Mouse (Mus musculus) neural tube, embryonic 11.5 days (tissue): Measurements from ENCODE around the gene Katnal1. TPM values are rescaled to one million over a fixed set of nuclear protein-coding genes. Genes with fewer than 3 reads are reported as not detected.

Experiments
- ATAC-seq: fragments of 200-750 bp; cut with Nextera tagmentation; 2 replicates; pipeline ENCODE4 v1.8.0; 2017; ENCODE audit warnings: moderate number of reproducible peaks, mild to moderate bottlenecking, moderate TSS enrichment, moderate library complexity; ENCODE audit not compliant: insufficient read depth, low FRiP score, low TSS enrichment
- DNase-seq: peaks from one replicate; pipeline ENCODE4 v3.0.0-alpha.2; 2015; ENCODE audit warnings: low spot score
- H3K27ac ChIP-seq: fragments of 300-500 bp; sonication (generic); 2 replicates; pipeline ENCODE4 v1.5.1; 2014; ENCODE audit warnings: low read depth, mild to moderate bottlenecking, low read length
- H3K27me3 ChIP-seq: fragments of 300-500 bp; sonication (generic); 2 replicates; pipeline ENCODE4 v1.6.1; 2014; ENCODE audit warnings: mild to moderate bottlenecking, low read length, mixed read lengths; ENCODE audit not compliant: control insufficient read depth, insufficient read depth
- H3K36me3 ChIP-seq: fragments of 300-500 bp; sonication (generic); 2 replicates; pipeline ENCODE4 v1.6.1; 2014; ENCODE audit warnings: mild to moderate bottlenecking, low read length, moderate library complexity, mixed read lengths; ENCODE audit not compliant: control insufficient read depth, insufficient read depth
- H3K4me1 ChIP-seq: fragments of 300-500 bp; sonication (generic); 2 replicates; pipeline ENCODE4 v1.6.1; 2014; ENCODE audit warnings: low read length, mixed read lengths; ENCODE audit not compliant: control insufficient read depth, insufficient read depth
- H3K4me2 ChIP-seq: fragments of 300-500 bp; sonication (generic); 2 replicates; pipeline ENCODE4 v1.6.1; 2014; ENCODE audit warnings: low read depth, mild to moderate bottlenecking, moderate library complexity
- H3K4me3 ChIP-seq: fragments of 300-500 bp; sonication (generic); 2 replicates; pipeline ENCODE4 v1.5.1; 2014; ENCODE audit warnings: low read depth, low read length
- H3K9ac ChIP-seq: fragments of 300-500 bp; sonication (generic); 2 replicates; pipeline ENCODE4 v1.6.1; 2014; ENCODE audit warnings: mild to moderate bottlenecking, low read length
- H3K9me3 ChIP-seq: fragments of 300-500 bp; sonication (generic); 2 replicates; pipeline ENCODE4 v1.6.1; 2016; ENCODE audit warnings: low read length; ENCODE audit not compliant: control insufficient read depth
- WGBS: fragments of 180-500 bp; shearing (Covaris S2); extraction: QIAGEN DNeasy Blood & Tissue Kit; methylation state at CpG from one replicate; pipeline ENCODE4 v1.1.7; 2014; 5-methylcytosine and 5-hydroxymethylcytosine counted together
- polyA plus RNA-seq: library from polyadenylated mRNA; unstranded; fragments of >200 nt; fragmentation: Nextera tagmentation; extraction: Ambion mirVana; gene quantifications from 2 replicates; pipeline ENCODE4 v1.2.1, GENCODE M21; 2014

Gene Katnal1
- polyA plus RNA-seq, 1 experiment from 2014 or later = 23.4 TPM

- no peaks in the 10 kb centered on the region for H3K9me3 ChIP-seq
- no peak overlapping the region for H3K4me3 ChIP-seq
- no peaks in the 10 kb centered on the region for H3K27me3 ChIP-seq
- no peak overlapping the region for H3K9ac ChIP-seq
- H3K36me3 ChIP-seq = no peaks in the 10 kb centered on the region
- no peak overlapping the region for H3K4me2 ChIP-seq
- H3K27ac ChIP-seq = no peak overlapping the region
- ATAC-seq = no peak
- WGBS = 65% methylated on average over 11 of the region's 11 CpGs
- no peak for DNase-seq
- peaks cover 8% of the 10 kb centered on the region; the same call in 1 of the 2 replicates for H3K4me1 ChIP-seq
Measured at GRCm38 (mm10) chr5:148939948-148940382, 10.8 kb upstream of the Katnal1 start.

- Histone ChIP-seq H3K27me3 (no peaks in the 10 kb centered on the region), H3K4me3 (no peak overlapping the region), H3K4me1 (0 out of 2 replicates have a peak, but pooled peaks cover 10% of the 10 kb centered on the region), H3K9me3 (no peaks in the 10 kb centered on the region), H3K4me2 (no peak overlapping the region), H3K9ac (no peak overlapping the region), H3K27ac (no peak overlapping the region), H3K36me3 (no peaks in the 10 kb centered on the region)
- no peak for ATAC-seq
- DNase-seq = no peak
- 92% methylated on average over 3 of the region's 3 CpGs for WGBS
Measured at GRCm38 (mm10) chr5:148936516-148936951, 7.4 kb upstream of the Katnal1 start.

- Histone ChIP-seq H3K9ac (no peak overlapping the region), H3K27me3 (no peaks in the 10 kb centered on the region), H3K27ac (no peak overlapping the region), H3K4me1 (0 out of 2 replicates have a peak, but pooled peaks cover 10% of the 10 kb centered on the region), H3K9me3 (no peaks in the 10 kb centered on the region), H3K4me3 (no peak overlapping the region), H3K36me3 (no peaks in the 10 kb centered on the region), H3K4me2 (no peak overlapping the region)
- 87% methylated on average over 6 of the region's 6 CpGs for WGBS
- ATAC-seq (no peak), DNase-seq (no peak)
Measured at GRCm38 (mm10) chr5:148935871-148936270, 6.8 kb upstream of the Katnal1 start.

DNA sequence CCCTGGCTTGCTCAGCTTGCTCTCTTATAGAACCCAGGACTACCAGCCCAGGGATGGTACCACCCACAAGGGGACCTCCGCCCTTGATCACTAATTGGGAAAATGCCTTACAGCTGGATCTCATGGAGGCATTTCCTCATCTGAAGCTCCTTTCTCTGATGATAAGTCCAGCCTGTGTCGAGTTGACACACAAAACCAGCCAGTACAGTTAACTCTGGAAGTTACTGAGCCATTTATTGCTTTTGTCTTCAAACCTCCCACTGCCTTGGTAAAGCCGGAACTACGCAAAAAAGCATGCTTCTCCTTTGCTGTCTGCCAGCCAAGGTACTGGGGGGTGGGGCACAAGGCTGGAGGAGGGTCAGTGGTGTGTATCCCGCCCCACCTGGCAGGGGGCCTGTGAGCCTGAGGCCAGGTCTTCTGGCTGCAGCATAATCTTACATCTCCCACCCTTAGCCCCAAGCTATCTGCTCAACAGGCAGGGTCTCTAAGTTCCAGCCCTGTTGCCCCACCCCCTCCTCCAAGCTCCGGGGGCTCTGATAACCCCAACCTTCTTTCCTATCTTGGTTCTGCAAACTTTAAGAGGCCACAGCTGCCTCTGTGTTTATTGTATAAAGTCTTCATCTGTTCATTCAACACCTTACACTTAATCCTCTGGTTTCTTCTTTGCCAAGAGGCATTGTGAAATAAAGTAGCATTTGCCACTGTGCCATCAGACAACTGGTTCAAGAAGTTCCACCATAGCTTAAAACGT, 6.1 kb upstream of the Katnal1 start:
- WGBS = 44% methylated on average over 7 of the region's 7 CpGs
- no peak overlapping the region for H3K4me3 ChIP-seq

DNA sequence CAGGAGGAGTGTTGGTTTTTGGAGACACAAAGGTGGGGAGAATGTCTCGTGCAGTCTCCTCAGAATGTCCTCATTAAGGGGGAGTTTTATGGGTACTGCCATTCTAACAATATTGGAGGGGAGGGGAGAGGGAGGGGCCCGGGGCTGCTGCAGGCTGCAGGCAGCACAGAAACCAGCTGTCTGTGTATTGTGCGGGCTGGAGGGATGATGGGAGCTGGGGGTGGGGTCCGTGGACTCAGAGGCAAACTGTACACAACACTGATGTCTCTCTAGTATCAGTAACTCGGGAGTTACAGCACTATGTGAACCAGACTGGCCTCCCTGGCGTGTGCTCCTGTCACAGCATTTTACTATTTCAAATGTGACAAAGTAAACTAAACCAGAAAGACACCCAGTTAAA, 5.3 kb upstream of the Katnal1 start:
- H3K9ac ChIP-seq = no peak overlapping the region
- DNase-seq (peak; percentile 29), ATAC-seq (peak; percentile 81)
- no peaks in the 10 kb centered on the region for H3K27me3 ChIP-seq
- H3K4me3 ChIP-seq = no peak overlapping the region
- no peak overlapping the region for H3K4me2 ChIP-seq
- H3K9me3 ChIP-seq = no peaks in the 10 kb centered on the region
- 0 out of 2 replicates have a peak, but pooled peaks cover 7% of the 10 kb centered on the region for H3K4me1 ChIP-seq
- WGBS = 27% methylated on average over 6 of the region's 6 CpGs
- no peaks in the 10 kb centered on the region for H3K36me3 ChIP-seq
- no peak overlapping the region for H3K27ac ChIP-seq

More for the DNA sequence above, 6.1 kb upstream of the Katnal1 start:
- peak overlapping the region; percentile 4; the same call in 1 of the 2 replicates for H3K9ac ChIP-seq
- H3K4me2 ChIP-seq = no peak overlapping the region
- DNase-seq = no peak
- no peak for ATAC-seq
- 0 out of 2 replicates have a peak, but pooled peaks cover 10% of the 10 kb centered on the region for H3K4me1 ChIP-seq
- H3K27ac ChIP-seq = no peak overlapping the region
- H3K36me3 ChIP-seq = no peaks in the 10 kb centered on the region
- H3K27me3 ChIP-seq = no peaks in the 10 kb centered on the region
- H3K9me3 ChIP-seq = no peaks in the 10 kb centered on the region

DNA sequence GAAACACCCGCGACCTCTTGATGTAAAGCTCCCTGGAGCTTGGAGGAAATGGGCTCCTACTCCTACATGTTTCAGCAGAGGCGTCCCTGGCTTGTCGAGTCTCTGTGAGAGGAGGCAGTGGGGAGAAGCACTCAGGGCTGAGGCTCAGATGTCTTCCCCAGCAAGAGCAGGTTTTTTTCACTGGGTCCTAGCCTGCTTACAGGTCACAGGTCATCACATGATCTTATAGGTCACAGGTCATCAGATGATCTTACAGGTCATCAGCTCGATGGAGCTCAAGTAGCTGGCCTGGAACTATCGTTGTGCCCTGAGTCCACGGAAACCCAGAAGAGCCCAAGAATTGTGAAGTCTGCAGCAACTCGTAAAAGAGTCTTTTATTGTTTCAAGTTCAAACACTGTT, 4.6 kb upstream of the Katnal1 start:
- WGBS = 44% methylated on average over 8 of the region's 8 CpGs
- no peaks in the 10 kb centered on the region for H3K36me3 ChIP-seq

GRCm38 (mm10) chr5:148931301-148931700, 2.2 kb upstream of the Katnal1 start:
- no peak overlapping the region for H3K9ac ChIP-seq
- H3K4me2 ChIP-seq = no peak overlapping the region
- H3K36me3 ChIP-seq = no peaks in the 10 kb centered on the region
- no peaks in the 10 kb centered on the region for H3K9me3 ChIP-seq
- DNase-seq (no peak), ATAC-seq (no peak)
- H3K27me3 ChIP-seq = no peaks in the 10 kb centered on the region
- 0 out of 2 replicates have a peak, but pooled peaks cover 15% of the 10 kb centered on the region for H3K4me1 ChIP-seq
- 89% methylated on average over 1 of the region's 1 CpGs for WGBS
- H3K4me3 ChIP-seq = no peak overlapping the region
- no peak overlapping the region for H3K27ac ChIP-seq

More for the DNA sequence above, 4.6 kb upstream of the Katnal1 start:
- no peak overlapping the region for H3K27ac ChIP-seq
- H3K4me3 ChIP-seq = no peak overlapping the region
- no peak overlapping the region for H3K9ac ChIP-seq
- H3K27me3 ChIP-seq = no peaks in the 10 kb centered on the region
- H3K4me1 ChIP-seq = 0 out of 2 replicates have a peak, but pooled peaks cover 10% of the 10 kb centered on the region
- no peak overlapping the region for H3K4me2 ChIP-seq
- H3K9me3 ChIP-seq = no peaks in the 10 kb centered on the region
- DNase-seq (no peak), ATAC-seq (no peak)

- WGBS = under 1% methylated on average over 69 of the region's 69 CpGs
- H3K27ac ChIP-seq = peak overlapping the region; percentile 94
- H3K4me1 ChIP-seq = 0 out of 2 replicates have a peak, but pooled peaks cover 9% of the 10 kb centered on the region
- peak overlapping the region; percentile 71 for H3K4me3 ChIP-seq
- no peaks in the 10 kb centered on the region for H3K27me3 ChIP-seq
- no peaks in the 10 kb centered on the region for H3K9me3 ChIP-seq
- ATAC-seq (peak; percentile 98), DNase-seq (peak; percentile 96)
- peak overlapping the region; percentile 93 for H3K9ac ChIP-seq
- H3K36me3 ChIP-seq = no peaks in the 10 kb centered on the region
- H3K4me2 ChIP-seq = peak overlapping the region; percentile 73
Measured at GRCm38 (mm10) chr5:148928382-148929115, 571 bp downstream of the Katnal1 start.
